Mouse (Mus musculus) ES-Bruce4 (cell line): ENCODE data around the gene Bak1.

Source experiments
- CTCF ChIP-seq: IDR thresholded peaks from one replicate; pipeline ENCODE4 v1.8.1; 2011; ENCODE audit warnings: low read depth, low read length
- POLR2A ChIP-seq: IDR thresholded peaks from one replicate; pipeline ENCODE4 v1.8.1; 2011; ENCODE audit warnings: low read length; ENCODE audit not compliant: insufficient read depth

- TF ChIP-seq CTCF: no peak
- no peak for TF ChIP-seq POLR2A
Observed at GRCm38 (mm10) chr17:26990521-26990920, 38.3 kb downstream of the Bak1 start.
